In the genomic region with DNA sequence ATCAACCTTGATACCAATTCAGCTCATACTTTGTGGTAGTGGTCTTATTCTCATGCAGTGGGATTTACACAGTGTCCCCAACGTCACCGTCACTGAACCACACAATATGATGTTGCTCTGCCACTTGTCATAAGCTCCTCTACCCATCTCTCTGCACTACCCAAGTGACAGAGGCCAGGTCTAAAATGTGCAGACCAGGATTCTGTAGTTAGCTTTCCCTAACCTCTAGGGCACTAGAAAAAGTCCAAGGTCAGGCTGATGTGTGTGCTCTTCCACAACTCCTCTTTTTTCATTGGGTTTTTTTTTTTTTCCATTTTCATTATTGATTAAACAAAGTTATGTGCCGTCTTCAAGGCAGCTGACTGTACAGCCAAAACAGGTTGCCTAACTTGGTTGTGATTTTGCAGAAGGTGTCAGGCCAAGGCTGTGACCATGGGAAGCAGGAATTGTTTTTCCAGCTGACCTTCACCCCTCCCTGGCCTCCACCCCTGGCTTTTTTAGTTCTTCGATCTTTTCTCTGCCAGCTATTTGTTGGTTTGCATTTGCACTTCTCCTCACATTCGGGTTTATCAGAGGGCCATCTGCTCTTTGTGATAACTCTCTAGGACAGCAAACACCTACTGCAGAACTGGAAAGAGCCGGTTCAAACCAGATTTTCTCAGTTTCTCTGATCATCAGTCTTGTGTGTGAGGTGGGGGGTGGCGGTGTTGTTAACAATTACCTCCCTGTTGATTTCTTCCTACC, we compare ENCODE assay signal across 21 mouse cellular contexts. TPM values are rescaled to one million over a fixed set of nuclear protein-coding genes. Genes with fewer than 3 reads are reported as not detected.
DNase-seq lines count a peak whose midpoint lies in the region; ATAC-seq and TF ChIP-seq lines count a peak whose summit lies in the region.
"Had no signal": no experiment of that assay in that cellular context is flagged by ENCODE, and none has a peak within 500 bp of the region (broad histone marks: within the 10 kb centered on the region; RNA-seq: fewer than 3 reads in every experiment).

No protein-coding gene starts in this region.

- H3K4me1 ChIP-seq in kidney, adult 2 months (ENCODE audit: control insufficient read depth, insufficient read depth, low read length): peaks cover 11% of the 10 kb centered on the region
- H3K4me1 ChIP-seq in kidney, embryonic 14.5 days (ENCODE audit: control insufficient read depth, insufficient read depth, low read length): no peaks in the 10 kb centered on the region
- no peaks in the 10 kb centered on the region for H3K4me1 ChIP-seq in liver, embryonic 13.5 days (replicated peaks)
- H3K4me1 ChIP-seq: embryonic facial prominence, embryonic 12.5 days; limb, embryonic 13.5 days had no signal

- H3K36me3 ChIP-seq in kidney, adult 2 months (ENCODE audit: control insufficient read depth, insufficient read depth, low read length): no peaks in the 10 kb centered on the region
- no peaks in the 10 kb centered on the region for H3K36me3 ChIP-seq in kidney, embryonic 14.5 days (ENCODE audit: control insufficient read depth, insufficient read depth, low read length)
- no peaks in the 10 kb centered on the region for H3K36me3 ChIP-seq in liver, embryonic 13.5 days
- H3K36me3 ChIP-seq: embryonic facial prominence, embryonic 12.5 days; G1E; limb, embryonic 13.5 days had no signal

- no peaks in the 10 kb centered on the region for H3K9me3 ChIP-seq in kidney, embryonic 14.5 days (ENCODE audit: control insufficient read depth, low read length)
- H3K9me3 ChIP-seq in liver, embryonic 13.5 days (replicated peaks): no peaks in the 10 kb centered on the region
- H3K9me3 ChIP-seq: embryonic facial prominence, embryonic 12.5 days; G1E; limb, embryonic 13.5 days had no signal

- WGBS in kidney, adult 2 months: 60% methylated on average over 7 of the region's 7 CpGs
- WGBS in kidney, embryonic 14.5 days: 78% methylated on average over 7 of the region's 7 CpGs
- 54% methylated on average over 7 of the region's 7 CpGs for WGBS in liver, embryonic 13.5 days (ENCODE audit: insufficient replicate concordance)

- no peak overlapping the region for H3K4me2 ChIP-seq in kidney, embryonic 14.5 days (replicated peaks; ENCODE audit: low read depth, low read length)
- no peak overlapping the region for H3K4me2 ChIP-seq in liver, embryonic 13.5 days
- H3K4me2 ChIP-seq: embryonic facial prominence, embryonic 12.5 days; limb, embryonic 13.5 days; midbrain, embryonic 11.5 days had no signal

- TF ChIP-seq CTCF in kidney, adult 2 months (conservative IDR thresholded peaks at IDR 0.05; ENCODE audit: insufficient read depth, insufficient read length, low read depth, low read length): no peak

- H3K9ac ChIP-seq in kidney, embryonic 14.5 days (ENCODE audit: low read depth, low read length): no peak overlapping the region
- no peak overlapping the region for H3K9ac ChIP-seq in liver, embryonic 13.5 days
- H3K9ac ChIP-seq: embryonic facial prominence, embryonic 12.5 days; limb, embryonic 13.5 days had no signal

- H3K27me3 ChIP-seq in kidney, adult 2 months (replicated peaks; ENCODE audit: control insufficient read depth, insufficient read depth, low read length): no peaks in the 10 kb centered on the region
- no peaks in the 10 kb centered on the region for H3K27me3 ChIP-seq in kidney, embryonic 14.5 days (ENCODE audit: control insufficient read depth, insufficient read depth, low read length)
- no peaks in the 10 kb centered on the region for H3K27me3 ChIP-seq in liver, embryonic 13.5 days
- H3K27me3 ChIP-seq: embryonic facial prominence, embryonic 12.5 days; limb, embryonic 13.5 days had no signal

- peak overlapping the region; percentile 79 for H3K27ac ChIP-seq in kidney, adult 2 months (ENCODE audit: insufficient read depth, low read depth, low read length)
- no peak overlapping the region for H3K27ac ChIP-seq in kidney, embryonic 14.5 days (ENCODE audit: low read depth, low read length)
- peak overlapping the region; percentile 75 for H3K27ac ChIP-seq in liver, embryonic 13.5 days
- H3K27ac ChIP-seq: embryonic facial prominence, embryonic 12.5 days; left cerebral cortex, adult 2 months; limb, embryonic 13.5 days had no signal

- intact Hi-C loops in left cerebral cortex, postnatal 10 days (cut with DNase I): no loop called here

- TF ChIP-seq POLR2A in kidney, adult 2 months (IDR thresholded peaks at IDR 0.05; ENCODE audit: low read depth, low read length): no peak

- no peak overlapping the region for H3K4me3 ChIP-seq in kidney, adult 2 months (ENCODE audit: insufficient read depth, low read depth, low read length)
- no peak overlapping the region for H3K4me3 ChIP-seq in kidney, embryonic 14.5 days (ENCODE audit: low read length)
- no peak overlapping the region for H3K4me3 ChIP-seq in liver, embryonic 13.5 days (replicated peaks)
- H3K4me3 ChIP-seq: embryonic facial prominence, embryonic 12.5 days; left cerebral cortex, adult 2 months; limb, embryonic 13.5 days had no signal

- ATAC-seq in kidney, embryonic 14.5 days (ENCODE audit: low FRiP score, low TSS enrichment): no peak
- ATAC-seq in liver, embryonic 13.5 days (ENCODE audit: low read depth): peak; percentile 75
- ATAC-seq: hindbrain, embryonic 16.5 days had no signal

- peak; percentile 84 for DNase-seq in kidney, adult 2 months
- DNase-seq in ZHBTc4 (ENCODE audit: low read depth, low spot score): peak; percentile 90
- DNase-seq in kidney, adult 9 months: peak; percentile 85
- DNase-seq in liver, embryonic 13.5 days: no peak
- no peak for DNase-seq in left cerebral cortex, postnatal 10 days (ENCODE audit: extremely low spot score in 1 of 2, low spot score in 2 of 2)
- DNase-seq in layer of hippocampus, postnatal 10 days (ENCODE audit: low spot score in 2 of 2): no peak
- no peak for DNase-seq in spleen, adult 12 weeks (ENCODE audit: low spot score)
- DNase-seq: cerebellum, adult 11 months; gastrocnemius, postnatal 14 days; heart, postnatal 14 days; thymus, postnatal 4 days had no signal

RNA-seq across cellular contexts. Expression of a gene that starts 10.8 kb away (rescaled TPM):
- 20.3 and 26.4 TPM in 2 replicates for polyA plus RNA-seq in kidney, adult 2 months (2012; rRNA removed)
- polyA plus RNA-seq in kidney, embryonic 14.5 days (2014; fragmentation: Nextera tagmentation; extraction: Ambion mirVana): 0.11 and 0.13 TPM in 2 replicates
- 42.8 and 52.7 TPM in 2 replicates for polyA plus RNA-seq in liver, embryonic 13.5 days (2015; fragmentation: Nextera tagmentation; extraction: Ambion mirVana)
- total RNA-seq in left cerebral cortex, postnatal 10 days (2021): not detected
- not detected for total RNA-seq in layer of hippocampus, postnatal 10 days (2021)
- total RNA-seq: heart, postnatal 14 days; layer of hippocampus, adult 18-20 months; left cerebral cortex, adult 2 months had no signal
- polyA plus RNA-seq: C2C12; embryonic facial prominence, embryonic 12.5 days; G1E; limb, embryonic 13.5 days; midbrain, embryonic 11.5 days had no signal

RNA-seq across cellular contexts. Expression of a gene that starts 25.5 kb away (rescaled TPM):
- polyA plus RNA-seq in kidney, adult 2 months (2012; rRNA removed): 48.9 and 54.5 TPM in 2 replicates
- 0.66 and 0.96 TPM in 2 replicates for polyA plus RNA-seq in kidney, embryonic 14.5 days (2014; fragmentation: Nextera tagmentation; extraction: Ambion mirVana)
- 19.0 and 21.9 TPM in 2 replicates for polyA plus RNA-seq in liver, embryonic 13.5 days (2015; fragmentation: Nextera tagmentation; extraction: Ambion mirVana)
- under 1 TPM; 0.66 to 0.69 TPM for total RNA-seq in left cerebral cortex, postnatal 10 days (2021)
- total RNA-seq in layer of hippocampus, postnatal 10 days (2021): under 1 TPM; 0.22 to 0.37 TPM
- total RNA-seq: G1E; gastrocnemius, postnatal 14 days; heart, postnatal 14 days had no signal
- polyA plus RNA-seq: C2C12; embryonic facial prominence, embryonic 12.5 days; G1E; midbrain, embryonic 11.5 days; neural tube, embryonic 14.5 days had no signal

RNA-seq across cellular contexts. Expression of a gene that starts 25.7 kb away (rescaled TPM):
- polyA plus RNA-seq in kidney, adult 2 months (2012; rRNA removed): 39.6 and 41.0 TPM in 2 replicates
- polyA plus RNA-seq in kidney, embryonic 14.5 days (2014; fragmentation: Nextera tagmentation; extraction: Ambion mirVana): 0.13 and 0.28 TPM in 2 replicates
- polyA plus RNA-seq in liver, embryonic 13.5 days (2015; fragmentation: Nextera tagmentation; extraction: Ambion mirVana): 10.1 and 12.5 TPM in 2 replicates
- 1 to 10 TPM; 2.6 to 3.1 TPM for total RNA-seq in left cerebral cortex, postnatal 10 days (2021)
- under 1 TPM; 0.58 to 0.87 TPM for total RNA-seq in layer of hippocampus, postnatal 10 days (2021)
- total RNA-seq: gastrocnemius, postnatal 14 days; heart, postnatal 14 days had no signal
- polyA plus RNA-seq: C2C12; G1E; limb, embryonic 13.5 days; midbrain, embryonic 11.5 days had no signal

Comparison
In these comparisons a context has a peak if more than half of its experiments do, and no peak if none do; other contexts are left out.
1. RNA of a gene that starts 10.8 kb away (polyA plus RNA-seq): 42.8 to 52.7 TPM in liver, embryonic 13.5 days and 20.3 to 26.4 TPM in kidney, adult 2 months; 0.11 to 0.13 TPM in kidney, embryonic 14.5 days; every median in the first group is over 10 times any median in the second.
2. RNA of a gene that starts 25.5 kb away (polyA plus RNA-seq): 48.9 to 54.5 TPM in kidney, adult 2 months and 19.0 to 21.9 TPM in liver, embryonic 13.5 days; 0.66 to 0.96 TPM in kidney, embryonic 14.5 days; every median in the first group is over 10 times any median in the second.
3. DNase-seq: peak in kidney, adult 2 months (single experiment), ZHBTc4 (single experiment) and kidney, adult 9 months (single experiment); none in liver, embryonic 13.5 days (single experiment), left cerebral cortex, postnatal 10 days (0 of 2), layer of hippocampus, postnatal 10 days (0 of 2) and spleen, adult 12 weeks (single experiment).